Mouse (Mus musculus) CH12.LX (cell line): Measurements from ENCODE around the gene Tmed4. TPM values are rescaled to one million over a fixed set of nuclear protein-coding genes. Genes with fewer than 3 reads are reported as not detected.

Source experiments
- DNase-seq: peaks from one replicate; pipeline ENCODE4 v3.0.0-alpha.2; 2013; ENCODE audit errors: extremely low read depth
- H3K27ac ChIP-seq: 2 replicates; pipeline ENCODE4 v1.5.1; 2012; ENCODE audit warnings: low read depth, mild to moderate bottlenecking, control low read depth, moderate library complexity; ENCODE audit not compliant: insufficient read depth
- H3K27me3 ChIP-seq: replicated peaks from 2 replicates; pipeline ENCODE3; 2012; ENCODE audit warnings: inconsistent platforms
- H3K36me3 ChIP-seq, 2 experiments: replicated peaks in 1 of 2; 2 replicates each; pipeline versions ENCODE3 to v1.6.1; 2012; ENCODE audit warnings: inconsistent platforms in 1 of 2, low read length in 1 of 2, mild to moderate bottlenecking in 1 of 2, mixed read lengths in 1 of 2, moderate library complexity in 1 of 2; ENCODE audit not compliant: control insufficient read depth in 1 of 2, insufficient read depth in 1 of 2
- H3K4me1 ChIP-seq, 2 experiments: 2 replicates each; pipeline ENCODE4 v1.6.1; 2012; ENCODE audit warnings: inconsistent platforms in 1 of 2, moderate library complexity in 1 of 2; ENCODE audit not compliant: insufficient read depth in 2 of 2, control insufficient read depth in 1 of 2
- H3K4me2 ChIP-seq: 2 replicates; pipeline ENCODE4 v1.6.1; 2012; ENCODE audit warnings: low read depth, mild to moderate bottlenecking, control low read depth; ENCODE audit not compliant: poor library complexity, insufficient read depth, severe bottlenecking
- H3K4me3 ChIP-seq, 3 experiments: fragments of 150-350 bp in 1 of 3; sonication (generic) in 1 of 3; replicated peaks in 1 of 3; 2 replicates each; pipeline versions ENCODE3 to v1.5.1; 2011 to 2012; ENCODE audit warnings: low read depth in 2 of 3, low read length in 2 of 3, mild to moderate bottlenecking in 2 of 3, moderate library complexity in 2 of 3, control low read depth in 1 of 3, improper control_type of control experiment in 1 of 3, inconsistent platforms in 1 of 3, mixed read lengths in 1 of 3; ENCODE audit not compliant: poor library complexity in 1 of 3
- H3K79me2 ChIP-seq: replicated peaks from 2 replicates; pipeline ENCODE4 v1.6.1; 2012; ENCODE audit warnings: mild to moderate bottlenecking, moderate library complexity; ENCODE audit not compliant: control insufficient read depth, poor library complexity, insufficient read depth, severe bottlenecking; ENCODE audit errors: extremely low read depth
- H3K9ac ChIP-seq: 2 replicates; pipeline ENCODE4 v1.6.1; 2012; ENCODE audit warnings: low read depth, mild to moderate bottlenecking, control low read depth, moderate library complexity; ENCODE audit not compliant: insufficient read depth
- H3K9me3 ChIP-seq: replicated peaks from 2 replicates; pipeline ENCODE3; 2012; ENCODE audit warnings: low read length, inconsistent platforms, mixed read lengths
- CHD1 ChIP-seq: IDR thresholded peaks from 2 replicates; pipeline ENCODE4 v1.6.1; 2012; ENCODE audit warnings: low read depth, low read length, improper control_type of control experiment, inconsistent platforms
- CHD2 ChIP-seq: IDR thresholded peaks from 2 replicates; pipeline ENCODE4 v1.6.1; 2011; ENCODE audit warnings: low read length, improper control_type of control experiment
- E2F4 ChIP-seq: IDR thresholded peaks from 2 replicates; pipeline ENCODE4 v1.6.1; 2011; ENCODE audit warnings: low read depth, low read length, improper control_type of control experiment; ENCODE audit not compliant: insufficient replicate concordance
- ELF1 ChIP-seq: IDR thresholded peaks from 2 replicates; pipeline ENCODE4 v1.6.1; 2014; ENCODE audit warnings: low read depth, mild to moderate bottlenecking, inconsistent platforms, low read length, improper control_type of control experiment
- EP300 ChIP-seq: IDR thresholded peaks from 2 replicates; pipeline ENCODE4 v1.6.1; 2011; ENCODE audit warnings: low read length, improper control_type of control experiment
- ETS1 ChIP-seq: conservative IDR thresholded peaks from 2 replicates; pipeline ENCODE4 v1.6.1; 2012; ENCODE audit warnings: low read depth, mild to moderate bottlenecking, inconsistent platforms, low read length, improper control_type of control experiment, moderate library complexity
- JUN ChIP-seq: IDR thresholded peaks from 2 replicates; pipeline ENCODE4 v1.6.1; 2011; ENCODE audit warnings: low read depth, mild to moderate bottlenecking, low read length, improper control_type of control experiment, moderate library complexity; ENCODE audit not compliant: insufficient read depth
- JUND ChIP-seq: conservative IDR thresholded peaks from 2 replicates; pipeline ENCODE4 v1.6.1; 2011; ENCODE audit warnings: low read depth, low read length, improper control_type of control experiment
- KAT2A ChIP-seq: IDR thresholded peaks from 2 replicates; pipeline ENCODE4 v1.6.1; 2012; ENCODE audit warnings: low read length, improper control_type of control experiment, inconsistent platforms; ENCODE audit not compliant: insufficient replicate concordance
- MAX ChIP-seq: IDR thresholded peaks from 2 replicates; pipeline ENCODE4 v1.6.1; 2011; ENCODE audit warnings: low read length, improper control_type of control experiment
- MAZ ChIP-seq: IDR thresholded peaks from 2 replicates; pipeline ENCODE4 v1.6.1; 2012; ENCODE audit warnings: low read depth, mild to moderate bottlenecking, inconsistent platforms, low read length, improper control_type of control experiment, moderate library complexity
- POLR2A ChIP-seq: IDR thresholded peaks from 2 replicates; pipeline ENCODE4 v1.6.1; 2011; ENCODE audit warnings: low read depth, mild to moderate bottlenecking, improper control_type of control experiment, low read length
- RCOR1 ChIP-seq: conservative IDR thresholded peaks from 2 replicates; pipeline ENCODE4 v1.6.1; 2012; ENCODE audit warnings: low read depth, mild to moderate bottlenecking, inconsistent platforms, low read length, improper control_type of control experiment
- TBP ChIP-seq: conservative IDR thresholded peaks from 2 replicates; pipeline ENCODE4 v1.6.1; 2011; ENCODE audit warnings: low read depth, low read length, improper control_type of control experiment
- UBTF ChIP-seq: IDR thresholded peaks from 2 replicates; pipeline ENCODE4 v1.6.1; 2012; ENCODE audit warnings: low read depth, mild to moderate bottlenecking, inconsistent platforms, low read length, improper control_type of control experiment, moderate library complexity
- ZKSCAN1 ChIP-seq: IDR thresholded peaks from 2 replicates; pipeline ENCODE4 v1.6.1; 2012; ENCODE audit warnings: low read depth, inconsistent platforms, low read length, improper control_type of control experiment, borderline replicate concordance
- ZNF384 ChIP-seq: IDR thresholded peaks from 2 replicates; pipeline ENCODE4 v1.6.1; 2012; ENCODE audit warnings: low read depth, low read length, improper control_type of control experiment, inconsistent platforms
- dilution Hi-C: fragments of 300-500 bp; cut with MboI; formaldehyde crosslinking; loops from 2 replicates; pipeline ENCODE4 v1.14.3; 2020; ENCODE audit warnings: low sequenced_read_pairs; ENCODE audit not compliant: extremely low pct_unique_long_range_greater_than_20kb, extremely low pct_ligation_motif_present
- in situ Hi-C: fragments of 300-500 bp; cut with MboI; formaldehyde crosslinking; loops from 3 replicates; pipeline ENCODE4 v1.14.3; 2019; ENCODE audit warnings: low sequenced_read_pairs, low pct_ligation_motif_present, low pct_unique_long_range_greater_than_20kb, mixed read lengths
- polyA plus RNA-seq: library from polyadenylated mRNA; unstranded; fragments of >175 nt; gene quantifications from 2 replicates; pipeline ENCODE4 v1.2.1, GENCODE M21; 2012; ENCODE audit warnings: low read depth; ENCODE audit not compliant: insufficient read length
- total RNA-seq, 2 experiments: library from RNA; depleted of rRNA; stranded (reverse); fragments of 300-350 nt in 1 of 2; fragments of >200 nt in 1 of 2; gene quantifications; 2 replicates each; pipeline ENCODE4 v1.2.3; 2012 to 2014

Tmed4 gene
- total and polyA plus RNA-seq, 3 experiments, result 50.6 to 59.9 (median 54.1) TPM

DNA sequence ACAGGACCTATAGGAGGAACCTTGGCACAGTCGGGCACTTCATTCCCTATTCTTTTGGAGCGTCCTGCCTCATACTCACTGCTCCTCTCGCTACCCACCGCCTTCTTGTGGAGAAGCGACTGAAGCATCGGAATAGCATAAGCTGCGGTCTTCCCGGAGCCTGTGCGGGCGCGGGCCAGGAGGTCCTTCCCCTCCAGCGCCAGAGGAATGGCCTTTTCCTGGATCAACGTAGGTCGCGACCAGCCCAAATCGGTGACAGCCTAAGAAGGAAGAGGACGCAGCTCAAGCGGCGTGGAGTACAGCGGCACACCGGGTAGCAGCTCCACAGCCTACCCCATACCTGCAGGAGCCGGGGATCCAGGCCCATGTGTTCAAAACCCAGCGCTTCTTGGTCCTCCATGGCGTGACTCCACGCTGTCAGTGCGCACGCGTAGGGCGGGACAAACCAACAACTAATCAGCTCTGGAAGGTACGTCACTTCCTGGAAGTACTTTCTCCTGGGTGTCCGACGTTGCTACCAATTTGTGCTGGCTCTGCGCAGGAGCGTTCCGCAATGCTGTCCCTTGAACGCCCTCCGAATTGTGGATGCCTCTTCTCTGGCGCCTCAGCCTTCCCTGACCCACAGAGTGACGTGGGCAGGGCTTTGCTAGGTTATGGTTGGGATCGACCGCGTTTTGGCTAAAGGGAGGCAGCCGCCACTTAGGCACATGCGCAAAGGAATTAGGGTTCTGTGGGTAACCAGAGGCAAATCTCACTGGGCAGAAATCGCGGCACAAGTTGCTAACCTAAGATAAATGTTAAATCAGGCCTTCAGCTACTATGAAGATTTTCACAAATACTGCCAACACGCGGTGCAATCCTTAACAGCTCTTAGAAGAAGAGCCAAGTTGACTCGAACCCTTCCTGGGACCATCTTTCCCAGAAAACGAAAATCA, 7.1 kb downstream of the Tmed4 start, which contains the start of gene Ddx56 (continued):
- TF ChIP-seq E2F4 (0 out of 2 replicates have a peak, but pooled peaks have one; percentile 25), ETS1 (no peak; the same call in 1 of the 2 replicates), TBP (peak; percentile 96), ELF1 (peak; percentile 82), CHD2 (peak; percentile 60; the same call in 1 of the 2 replicates), EP300 (no peak), MAZ (no peak), MAX (peak; percentile 96), KAT2A (peak; percentile 94; the same call in 1 of the 2 replicates), UBTF (no peak), ZKSCAN1 (no peak), JUND (no peak), RCOR1 (0 out of 2 replicates have a peak, but pooled peaks have one; percentile 51)

GRCm38 (mm10) chr11:6266621-6267020, 8.0 kb downstream of the Tmed4 start:
- Histone ChIP-seq H3K27ac (no peak overlapping the region), H3K4me2 (peak overlapping the region; percentile 64), H3K9me3 (no peaks in the 10 kb centered on the region), H3K27me3 (no peaks in the 10 kb centered on the region), H3K79me2 (peaks cover 18% of the 10 kb centered on the region), H3K4me1 (peaks cover 3 to 34% of the 10 kb centered on the region in 2 experiments; a peak in 3 of 4 replicates)
- TF ChIP-seq JUN (no peak), POLR2A (no peak), CHD1 (no peak), ZNF384 (no peak)
- TF ChIP-seq, all 38 proteins: peak for 0
- peaks cover 46 to 69% of the 10 kb centered on the region in 2 experiments for H3K36me3 ChIP-seq
- dilution Hi-C loops, result no loop called here
- no peak for DNase-seq
- in situ Hi-C loops, result loop anchor here (5.0 to 10.0 kb wide), 3 partner anchors 34 to 269 kb away; partner anchors contain the start of gene Npc1l1
- peak overlapping the region; percentile 79 to 96 (median 95) for H3K4me3 ChIP-seq
- H3K9ac ChIP-seq, result peak overlapping the region; percentile 92
